Mouse (Mus musculus) heart, postnatal 0 days (tissue): ENCODE measurements at regions not wholly inside any gene's neighbourhood (a gene's known extent, or its start where the extent isn't known, plus 50 kb on each side); places are given as distances from the start of the nearest gene placed in this dataset.

Experiments used
- ATAC-seq: fragments of 200-750 bp; cut with Nextera tagmentation; 2 replicates; pipeline ENCODE4 v1.8.0; 2017; ENCODE audit warnings: low read depth, moderate number of reproducible peaks, moderate library complexity; ENCODE audit not compliant: insufficient read depth
- DNase-seq: peaks from one replicate; pipeline ENCODE4 v3.0.0-alpha.2; 2016; ENCODE audit warnings: low spot score
- H3K27ac ChIP-seq: fragments of 300-500 bp; sonication (generic); 2 replicates; pipeline ENCODE4 v1.5.1; 2014; ENCODE audit warnings: low read depth, mild to moderate bottlenecking
- H3K27me3 ChIP-seq: fragments of 300-500 bp; sonication (generic); 2 replicates; pipeline ENCODE4 v1.6.1; 2014; ENCODE audit warnings: low read length, mixed read lengths; ENCODE audit not compliant: control insufficient read depth, insufficient read depth
- H3K36me3 ChIP-seq: fragments of 300-500 bp; sonication (generic); replicated peaks from 2 replicates; pipeline ENCODE4 v1.6.1; 2014; ENCODE audit warnings: low read length, mixed read lengths; ENCODE audit not compliant: control insufficient read depth, insufficient read depth
- H3K4me1 ChIP-seq: fragments of 300-500 bp; sonication (generic); 2 replicates; pipeline ENCODE4 v1.6.1; 2014; ENCODE audit warnings: antibody characterized with exemption; ENCODE audit not compliant: control insufficient read depth, insufficient read depth
- H3K4me2 ChIP-seq: fragments of 300-500 bp; sonication (generic); 2 replicates; pipeline ENCODE4 v1.6.1; 2014; ENCODE audit warnings: low read depth, mild to moderate bottlenecking, low read length, moderate library complexity
- H3K4me3 ChIP-seq: fragments of 300-500 bp; sonication (generic); 2 replicates; pipeline ENCODE4 v1.5.1; 2014; ENCODE audit warnings: low read depth, low read length
- H3K9ac ChIP-seq: fragments of 300-500 bp; sonication (generic); replicated peaks from 2 replicates; pipeline ENCODE4 v1.6.1; 2014; ENCODE audit warnings: low read depth, low read length, mixed read lengths
- H3K9me3 ChIP-seq: fragments of 300-500 bp; sonication (generic); replicated peaks from 2 replicates; pipeline ENCODE4 v1.6.1; 2016; ENCODE audit warnings: low read length; ENCODE audit not compliant: control insufficient read depth
- CTCF ChIP-seq: IDR thresholded peaks from 2 replicates; pipeline ENCODE4 v1.5.1; 2016; ENCODE audit warnings: antibody characterized with exemption, control low read depth, low read depth
- EP300 ChIP-seq: IDR thresholded peaks from 2 replicates; pipeline ENCODE4 v1.6.1; 2016; ENCODE audit warnings: antibody characterized with exemption, low read depth
- WGBS: fragments of 180-500 bp; shearing (Covaris S2); extraction: QIAGEN DNeasy Blood & Tissue Kit; methylation state at CpG from one replicate; pipeline ENCODE4 v1.1.7; 2014; 5-methylcytosine and 5-hydroxymethylcytosine counted together

GRCm38 (mm10) chr5:54483916-54484315 lies 485.6 kb downstream of the Stim2 start:
- no peak overlapping the region for H3K4me2 ChIP-seq
- no peak overlapping the region for H3K9ac ChIP-seq
- DNase-seq = no peak
- WGBS = 95% methylated on average over 1 of the region's 1 CpGs
- no peaks in the 10 kb centered on the region for H3K9me3 ChIP-seq
- H3K4me3 ChIP-seq = no peak overlapping the region
- no peak overlapping the region for H3K27ac ChIP-seq
- H3K36me3 ChIP-seq = no peaks in the 10 kb centered on the region
- ATAC-seq = no peak
- no peaks in the 10 kb centered on the region for H3K4me1 ChIP-seq
- no peak for TF ChIP-seq CTCF
- TF ChIP-seq EP300 = no peak
- H3K27me3 ChIP-seq = no peaks in the 10 kb centered on the region
